20 mouse cellular contexts compared by ENCODE assay signal in the genomic region with DNA sequence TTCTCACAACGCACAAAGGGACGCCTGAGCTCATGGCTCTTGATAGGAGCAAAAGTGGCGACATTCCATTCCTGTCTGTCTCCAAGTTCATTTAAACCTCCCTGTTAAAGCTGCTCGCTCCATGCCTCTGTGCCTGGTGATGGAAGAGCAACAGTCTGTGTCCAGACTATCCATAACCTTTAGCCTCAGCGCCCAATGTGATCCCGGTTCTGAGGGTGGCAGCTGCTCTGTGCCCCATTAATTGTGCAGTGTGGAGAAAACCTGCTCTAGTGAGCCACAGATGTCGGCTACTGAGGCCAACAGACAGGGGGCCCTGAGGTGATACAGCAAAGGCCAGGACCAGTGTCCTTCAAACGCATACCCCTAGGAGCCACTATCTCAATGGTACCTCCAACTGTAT. TPM values are rescaled to one million over a fixed set of nuclear protein-coding genes. Genes with fewer than 3 reads are reported as not detected.
A peak's percentile ranks its signal among the peaks of the same experiment; 100 is the strongest.
DNase-seq lines count a peak whose midpoint lies in the region; ATAC-seq lines count a peak whose summit lies in the region.
"Had no signal": no experiment of that assay in that cellular context is flagged by ENCODE, and none has a peak within 500 bp of the region (broad histone marks: within the 10 kb centered on the region; RNA-seq: fewer than 3 reads in every experiment).

No protein-coding gene starts in this region.

- WGBS in heart, embryonic 12.5 days: 43% methylated on average over 8 of the region's 8 CpGs
- 44% methylated on average over 8 of the region's 8 CpGs for WGBS in kidney, embryonic 14.5 days
- WGBS in neural tube, embryonic 11.5 days: 55% methylated on average over 8 of the region's 8 CpGs
- 63% methylated on average over 8 of the region's 8 CpGs for WGBS in neural tube, embryonic 15.5 days

- H3K27me3 ChIP-seq in heart, embryonic 12.5 days (replicated peaks): no peaks in the 10 kb centered on the region
- H3K27me3 ChIP-seq in kidney, embryonic 14.5 days (ENCODE audit: control insufficient read depth, insufficient read depth, low read length): no peaks in the 10 kb centered on the region
- no peaks in the 10 kb centered on the region for H3K27me3 ChIP-seq in neural tube, embryonic 11.5 days (ENCODE audit: control insufficient read depth, insufficient read depth, low read length)
- no peaks in the 10 kb centered on the region for H3K27me3 ChIP-seq in neural tube, embryonic 15.5 days (replicated peaks)
- H3K27me3 ChIP-seq: liver, embryonic 12.5 days; megakaryocyte, embryonic 14.5 days had no signal

- peaks cover 19% of the 10 kb centered on the region for H3K36me3 ChIP-seq in heart, embryonic 12.5 days
- H3K36me3 ChIP-seq in kidney, embryonic 14.5 days (ENCODE audit: control insufficient read depth, insufficient read depth, low read length): peaks cover 2% of the 10 kb centered on the region; the same call in 1 of the 2 replicates
- H3K36me3 ChIP-seq in neural tube, embryonic 11.5 days (ENCODE audit: control insufficient read depth, insufficient read depth, low read length): no peaks in the 10 kb centered on the region
- H3K36me3 ChIP-seq in neural tube, embryonic 15.5 days: peaks cover 63% of the 10 kb centered on the region
- H3K36me3 ChIP-seq: liver, embryonic 12.5 days had no signal

- ATAC-seq in heart, embryonic 12.5 days (ENCODE audit: insufficient number of reproducible peaks, low FRiP score): 0 out of 2 replicates have a peak, but pooled peaks have one; percentile 7
- ATAC-seq in kidney, embryonic 14.5 days (ENCODE audit: low FRiP score, low TSS enrichment): peak; percentile 56; the same call in 1 of the 2 replicates
- ATAC-seq in neural tube, embryonic 11.5 days (ENCODE audit: insufficient read depth, low FRiP score, low TSS enrichment): no peak
- no peak for ATAC-seq in neural tube, embryonic 15.5 days (ENCODE audit: low FRiP score)
- ATAC-seq: forebrain, embryonic 14.5 days; hindbrain, postnatal 0 days; intestine, postnatal 0 days; liver, embryonic 12.5 days had no signal

- DNase-seq in heart, postnatal 36 days: no peak
- DNase-seq in kidney, adult 9 months: no peak
- no peak for DNase-seq in neural tube, embryonic 11.5 days (ENCODE audit: low spot score)
- DNase-seq in gastrocnemius, postnatal 14 days: no peak
- DNase-seq: adrenal gland, postnatal 36 days; cerebellum, adult 18-20 months; cerebellum, postnatal 25 days; gastrocnemius, postnatal 10 days; kidney, postnatal 36 days; layer of hippocampus, adult 9-11 months; lung, adult 2 months; thymus, postnatal 14 days had no signal

- H3K9me3 ChIP-seq in heart, embryonic 12.5 days (replicated peaks): no peaks in the 10 kb centered on the region
- no peaks in the 10 kb centered on the region for H3K9me3 ChIP-seq in kidney, embryonic 14.5 days (ENCODE audit: control insufficient read depth, low read length)
- H3K9me3 ChIP-seq in neural tube, embryonic 11.5 days (ENCODE audit: control insufficient read depth, low read length): no peaks in the 10 kb centered on the region
- H3K9me3 ChIP-seq in neural tube, embryonic 15.5 days (replicated peaks): no peaks in the 10 kb centered on the region
- H3K9me3 ChIP-seq: liver, embryonic 12.5 days; megakaryocyte, embryonic 14.5 days had no signal

- H3K4me2 ChIP-seq in heart, embryonic 12.5 days: peak overlapping the region; percentile 11
- no peak overlapping the region for H3K4me2 ChIP-seq in kidney, embryonic 14.5 days (replicated peaks; ENCODE audit: low read depth, low read length)
- no peak overlapping the region for H3K4me2 ChIP-seq in neural tube, embryonic 11.5 days (ENCODE audit: low read depth)
- H3K4me2 ChIP-seq in neural tube, embryonic 15.5 days: no peak overlapping the region
- H3K4me2 ChIP-seq: liver, embryonic 12.5 days had no signal

- no peak overlapping the region for H3K9ac ChIP-seq in heart, embryonic 12.5 days
- H3K9ac ChIP-seq in kidney, embryonic 14.5 days (ENCODE audit: low read depth, low read length): no peak overlapping the region
- H3K9ac ChIP-seq in neural tube, embryonic 11.5 days (ENCODE audit: low read length): no peak overlapping the region
- H3K9ac ChIP-seq in neural tube, embryonic 15.5 days (replicated peaks): no peak overlapping the region
- H3K9ac ChIP-seq: liver, embryonic 12.5 days had no signal

- no peak overlapping the region for H3K4me3 ChIP-seq in heart, embryonic 12.5 days
- H3K4me3 ChIP-seq in kidney, embryonic 14.5 days (ENCODE audit: low read length): no peak overlapping the region
- H3K4me3 ChIP-seq in neural tube, embryonic 11.5 days (ENCODE audit: low read depth, low read length): no peak overlapping the region
- H3K4me3 ChIP-seq in neural tube, embryonic 15.5 days (replicated peaks): no peak overlapping the region
- H3K4me3 ChIP-seq: liver, embryonic 12.5 days; megakaryocyte, embryonic 14.5 days had no signal

- peaks cover 32% of the 10 kb centered on the region for H3K4me1 ChIP-seq in heart, embryonic 12.5 days (replicated peaks)
- peaks cover 8% of the 10 kb centered on the region; the same call in 1 of the 2 replicates for H3K4me1 ChIP-seq in kidney, embryonic 14.5 days (ENCODE audit: control insufficient read depth, insufficient read depth, low read length)
- H3K4me1 ChIP-seq in neural tube, embryonic 11.5 days (ENCODE audit: control insufficient read depth, insufficient read depth, low read length): 0 out of 2 replicates have a peak, but pooled peaks cover 3% of the 10 kb centered on the region
- no peaks in the 10 kb centered on the region; the same call in 1 of the 2 replicates for H3K4me1 ChIP-seq in neural tube, embryonic 15.5 days
- H3K4me1 ChIP-seq: liver, embryonic 12.5 days had no signal

- intact Hi-C loops in heart, postnatal 36 days (cut with DNase I): loop anchor here (5.0 kb wide), 2 partner anchors 617 to 662 kb away; no protein-coding TSS in a partner anchor
- intact Hi-C loops in gastrocnemius, postnatal 14 days (cut with DNase I; ENCODE audit: low total_unique reads): loop anchor here (5.0 kb wide), 1 partner anchor 127 kb away; no protein-coding TSS in a partner anchor

- H3K27ac ChIP-seq in heart, embryonic 12.5 days (ENCODE audit: poor library complexity, severe bottlenecking): peak overlapping the region; percentile 61
- no peak overlapping the region for H3K27ac ChIP-seq in kidney, embryonic 14.5 days (ENCODE audit: low read depth, low read length)
- H3K27ac ChIP-seq in neural tube, embryonic 11.5 days (ENCODE audit: low read depth, low read length): peak overlapping the region; percentile 35; the same call in 1 of the 2 replicates
- no peak overlapping the region for H3K27ac ChIP-seq in neural tube, embryonic 15.5 days (replicated peaks)
- H3K27ac ChIP-seq: hindbrain, postnatal 0 days; liver, embryonic 12.5 days had no signal

RNA-seq across cellular contexts. Expression of gene Coa5, which starts 30.2 kb away (rescaled TPM):
- polyA plus RNA-seq in heart, embryonic 12.5 days (2016; fragmentation: Nextera tagmentation; extraction: Ambion mirVana): 74.4 and 75.4 TPM in 2 replicates
- total RNA-seq in heart, postnatal 36 days (2021): 100 to 1,000 TPM in 1 of 2 experiments, 10 to 100 TPM in 1; 88.1 to 111 TPM
- polyA plus RNA-seq in kidney, embryonic 14.5 days (2014; fragmentation: Nextera tagmentation; extraction: Ambion mirVana): 29.4 and 58.5 TPM in 2 replicates
- polyA plus RNA-seq in neural tube, embryonic 11.5 days (2014; fragmentation: Nextera tagmentation; extraction: Ambion mirVana): 61.7 and 64.0 TPM in 2 replicates
- 59.6 and 62.3 TPM in 2 replicates for polyA plus RNA-seq in neural tube, embryonic 15.5 days (2015; fragmentation: Nextera tagmentation; extraction: Ambion mirVana)
- total RNA-seq in gastrocnemius, postnatal 14 days (2021): 100 to 1,000 TPM; 106 to 107 TPM

RNA-seq across cellular contexts. Expression of gene Unc50, which starts 30.2 kb away (rescaled TPM):
- 80.3 and 81.9 TPM in 2 replicates for polyA plus RNA-seq in heart, embryonic 12.5 days (2016; fragmentation: Nextera tagmentation; extraction: Ambion mirVana)
- 10 to 100 TPM; 29.5 to 30.3 TPM for total RNA-seq in heart, postnatal 36 days (2021)
- polyA plus RNA-seq in kidney, embryonic 14.5 days (2014; fragmentation: Nextera tagmentation; extraction: Ambion mirVana): 143 and 147 TPM in 2 replicates
- 113 and 114 TPM in 2 replicates for polyA plus RNA-seq in neural tube, embryonic 11.5 days (2014; fragmentation: Nextera tagmentation; extraction: Ambion mirVana)
- 118 and 123 TPM in 2 replicates for polyA plus RNA-seq in neural tube, embryonic 15.5 days (2015; fragmentation: Nextera tagmentation; extraction: Ambion mirVana)
- 10 to 100 TPM; 19.7 to 20.2 TPM for total RNA-seq in gastrocnemius, postnatal 14 days (2021)

Comparison
In these comparisons a context has a peak if more than half of its experiments do, and no peak if none do; other contexts are left out.
1. H3K27ac ChIP-seq: peak in heart, embryonic 12.5 days (single experiment) and neural tube, embryonic 11.5 days (single experiment); none in kidney, embryonic 14.5 days (single experiment) and neural tube, embryonic 15.5 days (single experiment).
2. ATAC-seq: peak in heart, embryonic 12.5 days (single experiment) and kidney, embryonic 14.5 days (single experiment); none in neural tube, embryonic 11.5 days (single experiment) and neural tube, embryonic 15.5 days (single experiment).